Mouse (Mus musculus) intestine, postnatal 0 days (tissue): ENCODE measurements around the gene Fgf2. TPM values are rescaled to one million over a fixed set of nuclear protein-coding genes. Genes with fewer than 3 reads are reported as not detected.
A peak's percentile ranks its signal among the peaks of the same experiment; 100 is the strongest.

ENCODE experiments used
- ATAC-seq: fragments of 200-750 bp; cut with Nextera tagmentation; 2 replicates; pipeline ENCODE4 v1.8.0; 2017; ENCODE audit warnings: mild to moderate bottlenecking, moderate TSS enrichment, moderate library complexity
- H3K27ac ChIP-seq: fragments of 300-500 bp; sonication (generic); 2 replicates; pipeline ENCODE4 v1.5.1; 2014; ENCODE audit warnings: mild to moderate bottlenecking, low read depth, low read length, moderate library complexity
- H3K27me3 ChIP-seq: fragments of 300-500 bp; sonication (generic); replicated peaks from 2 replicates; pipeline ENCODE4 v1.6.1; 2014; ENCODE audit warnings: low read length, mixed read lengths; ENCODE audit not compliant: control insufficient read depth, insufficient read depth
- H3K36me3 ChIP-seq: fragments of 300-500 bp; sonication (generic); 2 replicates; pipeline ENCODE4 v1.6.1; 2014; ENCODE audit warnings: mild to moderate bottlenecking, moderate library complexity; ENCODE audit not compliant: control insufficient read depth, insufficient read depth
- H3K4me1 ChIP-seq: fragments of 300-500 bp; sonication (generic); replicated peaks from 2 replicates; pipeline ENCODE4 v1.6.1; 2014; ENCODE audit warnings: antibody characterized with exemption, low read length, mixed read lengths; ENCODE audit not compliant: control insufficient read depth, insufficient read depth
- H3K4me2 ChIP-seq: fragments of 300-500 bp; sonication (generic); replicated peaks from 2 replicates; pipeline ENCODE4 v1.6.1; 2014; ENCODE audit warnings: low read depth, mild to moderate bottlenecking, moderate library complexity
- H3K4me3 ChIP-seq: fragments of 300-500 bp; sonication (generic); 2 replicates; pipeline ENCODE4 v1.5.1; 2014; ENCODE audit warnings: low read depth, low read length
- H3K9ac ChIP-seq: fragments of 300-500 bp; sonication (generic); 2 replicates; pipeline ENCODE4 v1.6.1; 2014; ENCODE audit warnings: mild to moderate bottlenecking, low read depth, low read length
- H3K9me3 ChIP-seq: fragments of 300-500 bp; sonication (generic); 2 replicates; pipeline ENCODE4 v1.6.1; 2016; ENCODE audit warnings: mixed run types; ENCODE audit not compliant: control insufficient read depth
- CTCF ChIP-seq: sonication (generic); IDR thresholded peaks from 2 replicates; pipeline ENCODE4 v1.5.1; 2016; ENCODE audit warnings: low read depth, mild to moderate bottlenecking, control low read depth, antibody characterized with exemption, moderate library complexity
- WGBS: fragments of 180-500 bp; shearing (Covaris S2); extraction: QIAGEN DNeasy Blood & Tissue Kit; methylation state at CpG from one replicate; pipeline ENCODE4 v1.1.7; 2014; 5-methylcytosine and 5-hydroxymethylcytosine counted together
- polyA plus RNA-seq: library from polyadenylated mRNA; unstranded; fragments of >200 nt; fragmentation: Nextera tagmentation; extraction: Ambion mirVana; gene quantifications from 2 replicates; pipeline ENCODE4 v1.2.1, GENCODE M21; 2015

Gene Fgf2
- polyA plus RNA-seq, 1 experiment from 2014 or later, result 1.0 TPM

DNA sequence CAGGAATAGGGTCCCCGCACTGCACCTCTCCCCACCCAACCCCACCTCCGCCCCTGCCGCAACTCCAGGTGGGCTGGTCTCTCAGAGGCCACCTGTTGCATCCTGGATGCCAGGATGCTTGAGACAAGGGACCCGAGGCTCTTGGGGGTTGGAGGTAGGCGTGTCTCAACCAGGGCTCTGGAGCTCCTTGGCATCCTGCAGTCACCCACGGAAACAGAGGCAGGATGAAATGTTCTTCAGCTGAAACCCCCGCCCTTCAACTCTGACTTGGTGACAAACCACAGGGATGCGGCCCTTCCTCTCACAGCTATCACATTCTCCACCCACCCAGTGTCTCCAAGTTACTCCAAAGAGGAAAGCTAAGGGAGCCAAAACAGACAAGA lies 1.0 kb downstream of the Fgf2 start:
- no peak for TF ChIP-seq CTCF

DNA sequence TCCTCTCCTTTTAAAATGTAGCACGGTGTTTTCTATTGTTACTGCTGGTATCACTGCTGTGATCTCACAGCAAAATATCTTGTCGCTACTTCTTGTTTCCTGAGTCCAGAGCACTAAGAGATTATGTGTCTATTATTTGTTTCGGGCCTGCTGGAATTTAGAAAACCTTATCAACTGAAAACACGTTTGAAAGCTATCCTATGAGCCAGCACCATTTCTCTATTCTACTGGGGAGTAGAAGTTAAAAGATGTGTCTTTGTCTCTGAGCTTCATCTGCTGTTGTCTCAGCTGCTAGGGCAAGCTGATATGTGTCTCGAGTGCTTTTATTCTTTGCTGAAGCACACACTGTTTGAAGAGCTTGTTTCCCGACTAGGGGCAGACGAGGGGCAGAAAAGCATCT lies 2.2 kb downstream of the Fgf2 start:
- Histone ChIP-seq H3K4me2 (no peak overlapping the region), H3K27ac (no peak overlapping the region), H3K9ac (no peak overlapping the region), H3K4me3 (no peak overlapping the region), H3K27me3 (peaks cover 28% of the 10 kb centered on the region), H3K36me3 (no peaks in the 10 kb centered on the region), H3K4me1 (no peaks in the 10 kb centered on the region), H3K9me3 (no peaks in the 10 kb centered on the region)
- no peak for TF ChIP-seq CTCF
- 57% methylated on average over 7 of the region's 7 CpGs for WGBS
- ATAC-seq, result no peak

More for the DNA sequence above, 1.0 kb downstream of the Fgf2 start:
- Histone ChIP-seq H3K36me3 (no peaks in the 10 kb centered on the region), H3K4me3 (peak overlapping the region; percentile 63), H3K9ac (peak overlapping the region; percentile 58; the same call in 1 of the 2 replicates), H3K4me1 (no peaks in the 10 kb centered on the region), H3K9me3 (no peaks in the 10 kb centered on the region), H3K27ac (no peak overlapping the region), H3K4me2 (peak overlapping the region; percentile 89), H3K27me3 (peaks cover 28% of the 10 kb centered on the region)
- 12% methylated on average over 8 of the region's 8 CpGs for WGBS
- no peak for ATAC-seq

- H3K4me1 ChIP-seq, result no peaks in the 10 kb centered on the region
- no peak overlapping the region for H3K4me2 ChIP-seq
- H3K36me3 ChIP-seq, result no peaks in the 10 kb centered on the region
- TF ChIP-seq CTCF, result no peak
- no peak overlapping the region for H3K27ac ChIP-seq
- 89% methylated on average over 10 of the region's 10 CpGs for WGBS
- H3K9me3 ChIP-seq, result no peaks in the 10 kb centered on the region
- H3K27me3 ChIP-seq, result peaks cover 5% of the 10 kb centered on the region
- no peak overlapping the region for H3K9ac ChIP-seq
- no peak overlapping the region for H3K4me3 ChIP-seq
- no peak for ATAC-seq
Measured at GRCm38 (mm10) chr3:37353951-37354481, 5.9 kb downstream of the Fgf2 start.

DNA sequence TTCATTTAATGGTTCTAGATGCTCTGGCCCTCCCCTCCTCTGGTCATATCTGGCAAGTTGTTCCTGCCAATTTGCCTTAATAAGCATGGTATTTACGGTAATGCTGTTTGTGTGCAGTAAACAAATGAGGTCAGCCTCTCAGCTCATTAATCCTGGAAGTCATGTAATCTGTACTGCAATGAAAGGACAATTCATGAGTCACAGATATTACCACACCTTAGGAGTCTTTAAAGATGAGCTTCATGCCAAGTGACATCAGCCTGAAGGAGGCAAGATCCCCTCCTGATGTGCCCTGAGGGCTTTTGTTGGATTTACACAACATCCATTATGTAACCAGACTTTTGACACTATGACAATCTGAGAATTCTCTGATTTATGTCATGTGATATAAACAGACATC lies 6.6 kb downstream of the Fgf2 start:
- no peaks in the 10 kb centered on the region; the same call in 1 of the 2 replicates for H3K4me1 ChIP-seq
- 84% methylated on average over 1 of the region's 1 CpGs for WGBS
- no peak overlapping the region for H3K27ac ChIP-seq
- H3K4me2 ChIP-seq, result no peak overlapping the region
- H3K4me3 ChIP-seq, result no peak overlapping the region
- H3K9ac ChIP-seq, result no peak overlapping the region
- no peak for TF ChIP-seq CTCF
- H3K36me3 ChIP-seq, result no peaks in the 10 kb centered on the region
- H3K27me3 ChIP-seq, result 0 out of 2 replicates have a peak, but pooled peaks cover under 1% of the 10 kb centered on the region
- ATAC-seq, result no peak
- H3K9me3 ChIP-seq, result no peaks in the 10 kb centered on the region

GRCm38 (mm10) chr3:37360729-37361128 lies 12.6 kb downstream of the Fgf2 start:
- TF ChIP-seq CTCF, result no peak
- 63% methylated on average over 9 of the region's 9 CpGs for WGBS
- no peak for ATAC-seq

DNA sequence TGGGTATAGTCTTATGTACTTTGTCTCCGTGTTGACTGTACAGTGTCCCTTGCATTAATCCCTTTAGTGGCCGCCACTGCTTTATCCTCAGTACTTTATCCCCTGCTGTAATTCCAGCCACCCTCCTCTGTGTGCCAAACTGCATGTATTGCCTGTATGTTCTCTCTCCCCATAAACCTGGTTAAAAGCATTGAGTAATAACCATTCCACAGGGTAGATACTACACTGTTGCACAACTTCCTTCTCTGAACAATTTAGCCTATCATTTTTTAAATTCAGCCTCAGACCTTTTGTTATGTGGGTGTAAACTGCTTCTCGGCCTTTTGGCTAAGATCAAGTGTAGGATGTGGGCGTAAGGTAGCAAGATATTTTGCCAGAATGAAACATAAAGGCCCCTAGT lies 17.0 kb downstream of the Fgf2 start:
- Histone ChIP-seq H3K4me3 (no peak overlapping the region), H3K4me1 (0 out of 2 replicates have a peak, but pooled peaks cover 5% of the 10 kb centered on the region), H3K27me3 (no peaks in the 10 kb centered on the region), H3K27ac (no peak overlapping the region), H3K36me3 (no peaks in the 10 kb centered on the region), H3K9ac (no peak overlapping the region), H3K4me2 (no peak overlapping the region), H3K9me3 (no peaks in the 10 kb centered on the region)
- 64% methylated on average over 4 of the region's 4 CpGs for WGBS
- ATAC-seq, result no peak
- no peak for TF ChIP-seq CTCF

More at GRCm38 (mm10) chr3:37360729-37361128, 12.6 kb downstream of the Fgf2 start:
- no peak overlapping the region for H3K9ac ChIP-seq
- no peak overlapping the region for H3K4me2 ChIP-seq
- H3K4me1 ChIP-seq, result no peaks in the 10 kb centered on the region; the same call in 1 of the 2 replicates
- H3K9me3 ChIP-seq, result no peaks in the 10 kb centered on the region
- H3K4me3 ChIP-seq, result no peak overlapping the region
- no peaks in the 10 kb centered on the region for H3K27me3 ChIP-seq
- no peaks in the 10 kb centered on the region for H3K36me3 ChIP-seq
- H3K27ac ChIP-seq, result no peak overlapping the region
